Mouse (Mus musculus): ENCODE data around the gene Fmr1nb.
"Not testable (repeated sequence)": the region's sequence is repeated elsewhere in the genome, so short reads cannot be mapped to it uniquely, and the experiment has no call there.

Fmr1nb gene

DNA sequence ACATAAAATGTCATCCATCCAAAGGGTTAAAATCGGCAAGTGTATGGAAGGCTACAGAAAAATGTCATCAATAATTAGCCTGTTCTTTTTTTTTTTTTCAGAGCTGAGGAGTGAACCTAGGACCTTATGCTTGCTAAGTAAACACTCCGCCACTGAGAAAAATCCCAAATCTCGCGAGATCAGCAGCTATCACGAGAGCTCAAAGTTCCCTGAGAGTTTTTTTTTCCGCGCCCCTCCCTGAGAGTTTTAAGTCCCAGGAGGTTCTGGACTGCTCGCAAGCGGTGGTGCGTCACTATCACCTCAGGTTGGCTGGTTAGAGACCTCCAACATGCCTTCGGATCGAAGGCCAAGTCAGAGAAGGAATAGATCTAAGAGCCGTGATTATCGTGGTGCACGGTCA is at the start of gene Fmr1nb:
Fmr1nb (plus strand) TSS at position 234 of the 400 bp plus-strand sequence.
- ChIA-PET CTCF (interaction anchor here in 1 of 4 experiments (0.6 kb wide), 1 partner anchor 448 kb away, joined by 3 read pairs; no protein-coding TSS in a partner anchor), POLR2A (interaction anchor here in 3 of 4 experiments (0.6 to 1.3 kb wide), 21 partner anchors 9 to 84 kb away, joined by 3 to 10 read pairs (median 4); partner anchors contain the start of gene Gm14698 (in 1 of the 3))

- POLR2A ChIA-PET: no interaction called here
Measured at GRCm38 (mm10) chrX:68736902-68737301, 24.7 kb upstream of the Fmr1nb start.

DNA sequence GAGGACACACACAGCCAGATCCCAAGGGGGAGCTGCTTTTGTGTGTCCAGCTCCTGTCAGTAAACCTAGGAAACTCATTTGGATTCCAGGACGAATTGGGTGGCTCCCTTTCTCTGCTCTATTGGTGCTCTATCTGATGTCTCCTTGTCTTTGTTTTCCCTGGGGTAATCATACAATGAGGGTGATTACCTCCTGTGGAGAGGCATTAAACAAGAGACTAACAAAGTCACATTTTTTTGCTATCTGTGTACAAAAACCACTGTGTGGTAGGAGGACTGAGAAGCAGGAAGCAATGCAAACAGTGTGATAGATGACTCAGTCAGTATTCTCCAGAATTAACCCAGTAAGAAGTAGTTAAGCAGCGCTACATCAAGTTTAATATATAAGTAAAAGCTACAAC is 21.6 kb upstream of the Fmr1nb start:
- ChIA-PET CTCF (no interaction called here), POLR2A (interaction anchor here (0.6 to 1.8 kb wide), 6 partner anchors 14 to 58 kb away, joined by 3 to 8 read pairs (median 4); partner anchors contain the start of gene Fmr1nb (in 2 of the 4))

More at GRCm38 (mm10) chrX:68736902-68737301, 24.7 kb upstream of the Fmr1nb start:
- CTCF ChIA-PET: interaction anchor here in 1 of 4 experiments (0.6 kb wide), 1 partner anchor 377 kb away, joined by 3 read pairs; no protein-coding TSS in a partner anchor

- POLR2A ChIA-PET: interaction anchor here in 2 of 4 experiments (1.0 to 1.1 kb wide), 2 partner anchors 59 kb away, joined by 3 to 7 read pairs; partner anchors contain the start of gene Fmr1nb (in 2 of the 2)
- CTCF ChIA-PET: not testable (repeated sequence)
Measured at GRCm38 (mm10) chrX:68820449-68820848, 58.8 kb downstream of the Fmr1nb start.

- POLR2A ChIA-PET: interaction anchor here in 1 of 4 experiments (1.0 kb wide), 1 partner anchor 60 kb away, joined by 7 read pairs; the partner anchor contains the start of gene Fmr1nb
Measured at GRCm38 (mm10) chrX:68821059-68821458, 59.4 kb downstream of the Fmr1nb start, which contains the start of gene Gm14698. Gene Gm14698, plus strand, starts transcription at chrX:68821093.

GRCm38 (mm10) chrX:68839548-68840444 is 78.2 kb downstream of the Fmr1nb start:
- ChIA-PET CTCF (no interaction called here), POLR2A (no interaction called here)

More at GRCm38 (mm10) chrX:68821059-68821458, 59.4 kb downstream of the Fmr1nb start, which contains the start of gene Gm14698:
- CTCF ChIA-PET: not testable (repeated sequence)

Data from embryonic stem cell, embryonic (primary cell).